Mouse (Mus musculus): ENCODE results near the gene Nefh. TPM values are rescaled to one million over a fixed set of nuclear protein-coding genes. Genes with fewer than 3 reads are reported as not detected.

Gene Nefh
- 12.1 and 15.7 TPM in 2 replicates for polyA plus RNA-seq (2021; fragmentation: Nextera tagmentation)
- long read RNA-seq, experiment 1, transcript Nefh-201 (4 exons, 3,994 nt), result major isoform, 31 of 52 reads
- long read RNA-seq, experiment 1, partial matches to known transcripts, result 21 of 52 reads
- long read RNA-seq, experiment 1, other reads (novel, unspliced or antisense), result 0 of 52 reads
- long read RNA-seq, experiment 2, transcript Nefh-201 (4 exons, 3,994 nt), result major isoform, 373 of 412 reads
- long read RNA-seq, experiment 2, partial matches to known transcripts, result 5 of 412 reads
- long read RNA-seq, experiment 2, other reads (novel, unspliced or antisense), result 34 of 412 reads

DNA sequence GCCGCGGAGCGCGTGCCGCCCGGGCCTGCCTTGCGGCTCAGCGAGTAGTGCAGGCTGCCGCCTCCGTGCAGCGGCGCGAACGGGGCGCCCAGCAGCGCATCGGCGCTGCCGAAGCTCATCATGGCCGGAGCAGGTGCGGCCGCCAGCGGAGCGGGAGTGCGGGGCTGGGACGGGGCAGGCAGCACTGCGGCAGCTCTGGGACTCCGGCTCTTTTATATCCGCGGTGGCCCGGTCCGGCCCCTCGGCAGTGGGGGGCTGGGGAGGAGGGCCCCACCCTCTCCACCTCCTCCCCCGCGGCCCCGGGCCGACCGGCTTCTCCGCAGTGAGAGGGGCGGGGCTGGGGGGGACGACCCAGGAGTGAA lies at the start of gene Nefh:
Gene Nefh, minus strand, starts transcription at position 252 of the 362 bp plus-strand sequence.

DNA sequence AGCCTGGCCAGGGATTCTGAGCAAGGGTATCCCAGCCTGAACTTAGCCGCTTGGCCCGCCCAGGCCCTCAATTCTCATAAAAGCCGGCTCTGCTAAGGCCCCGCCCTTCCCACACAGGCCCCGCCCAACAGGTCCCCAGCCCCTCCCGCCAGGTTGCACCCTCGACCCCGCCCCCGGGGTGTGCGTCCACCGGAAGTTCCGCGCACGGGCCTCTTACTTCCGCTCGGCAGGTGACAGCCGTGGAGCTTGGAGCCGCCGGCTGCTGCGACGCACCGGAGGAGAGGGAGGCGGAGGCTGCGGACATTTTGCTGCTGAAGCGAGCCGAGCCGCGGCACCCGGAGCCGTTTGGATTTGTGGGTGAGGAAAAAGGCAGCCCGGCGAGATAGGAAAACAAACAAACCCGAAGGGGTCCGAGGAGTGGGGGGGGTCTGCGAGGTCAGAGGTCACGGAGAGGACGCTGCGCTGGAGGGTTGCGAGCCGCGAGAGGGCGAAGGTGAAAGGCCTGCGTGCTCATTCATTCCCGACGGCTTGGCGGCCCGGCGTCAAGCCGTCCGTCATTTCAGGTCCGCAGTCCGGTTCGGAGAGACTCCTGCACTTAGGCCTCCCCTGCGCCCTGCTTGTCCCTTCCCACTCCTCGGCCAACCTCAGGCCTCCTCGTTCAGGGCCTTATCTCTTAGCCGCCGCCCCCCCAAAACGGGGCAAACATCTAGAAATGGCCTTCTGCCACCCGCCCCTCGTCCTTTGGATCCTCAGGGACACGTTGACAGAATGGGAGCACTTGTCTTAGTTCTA lies 39.0 kb upstream of the Nefh start, which contains the start of gene Ap1b1:
Gene Ap1b1, plus strand, starts transcription at position 130 of the 792 bp plus-strand sequence.

DNA sequence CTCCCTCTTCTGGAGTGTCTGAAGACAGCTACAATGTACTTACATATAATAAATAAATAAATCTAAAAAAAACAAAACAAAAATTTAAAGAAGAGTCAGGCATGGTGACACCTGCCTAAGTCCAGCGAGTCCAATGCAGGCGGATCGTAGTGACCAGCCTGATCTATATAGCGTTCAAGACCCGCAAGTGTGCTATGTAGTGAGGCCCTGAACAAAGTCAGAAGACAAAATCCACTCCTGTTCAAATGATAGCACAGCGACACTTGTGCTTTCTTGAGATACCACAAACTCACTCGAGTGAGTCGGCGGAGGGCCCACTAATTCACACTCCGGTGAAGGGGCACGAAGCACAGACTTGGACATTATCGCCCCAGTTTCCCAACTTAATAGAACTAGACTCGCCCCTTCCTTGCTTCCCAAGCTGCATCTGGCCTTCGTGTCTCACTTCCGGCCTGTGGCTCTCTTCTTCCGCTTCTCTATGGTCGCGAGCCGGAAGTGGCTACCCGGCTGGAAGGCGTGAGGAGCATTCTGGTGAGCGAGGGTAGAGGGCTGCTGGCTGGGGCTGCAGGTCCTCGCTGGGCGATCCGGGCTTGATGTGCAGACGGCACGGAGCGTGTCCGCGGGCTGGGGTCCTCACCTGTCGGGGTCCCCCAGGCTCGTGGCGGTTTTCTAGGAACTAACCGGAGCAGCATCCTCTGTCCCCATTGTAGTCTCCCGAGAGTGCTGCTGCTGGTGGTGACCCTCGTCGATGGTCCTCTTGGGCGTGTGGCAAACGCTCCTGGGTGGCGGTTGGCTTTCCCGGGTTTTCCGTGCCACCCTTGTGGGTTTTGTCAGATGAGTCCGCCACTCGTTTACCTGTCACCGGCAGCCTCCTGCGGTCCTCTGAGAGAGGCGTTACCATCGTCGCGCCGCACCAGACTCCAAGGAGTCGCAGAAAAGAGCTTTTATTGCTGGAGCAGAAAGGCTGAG lies 52.7 kb downstream of the Nefh start, which contains the start of gene Thoc5:
Gene Thoc5, plus strand, starts transcription at position 473 of the 969 bp plus-strand sequence.

Small RNA genes within 50 kb of the gene (microRNA-seq; reads per million reads assigned to microRNA genes)
- 4.3 reads per million, percentile 16 among the genes with 10 or more reads in this experiment for gene Mir6918

Other genes starting within 250 kb of the Nefh start
- 1,556 and 1,759 TPM in 2 replicates for gene Uqcr10, start 243.7 kb downstream of the Nefh start, polyA plus RNA-seq (2021; fragmentation: Nextera tagmentation)
- 76.3 and 82.8 TPM in 2 replicates for gene Zmat5, start 243.4 kb downstream of the Nefh start, polyA plus RNA-seq (2021; fragmentation: Nextera tagmentation)
- gene Cabp7, start 201.3 kb downstream of the Nefh start, polyA plus RNA-seq (2021; fragmentation: Nextera tagmentation), result 36.4 and 37.8 TPM in 2 replicates
- 18.3 and 18.7 TPM in 2 replicates for gene Nf2, start 98.5 kb downstream of the Nefh start, polyA plus RNA-seq (2021; fragmentation: Nextera tagmentation)
- gene Nipsnap1, start 74.1 kb downstream of the Nefh start, polyA plus RNA-seq (2021; fragmentation: Nextera tagmentation), result 102 and 117 TPM in 2 replicates
- 25.4 and 28.2 TPM in 2 replicates for gene Thoc5, start 52.7 kb downstream of the Nefh start, polyA plus RNA-seq (2021; fragmentation: Nextera tagmentation)
- 94.4 and 139 TPM in 2 replicates for gene Ap1b1, start 38.8 kb upstream of the Nefh start, polyA plus RNA-seq (2021; fragmentation: Nextera tagmentation)
- 125 and 143 TPM in 2 replicates for gene Rasl10a, start 110.1 kb upstream of the Nefh start, polyA plus RNA-seq (2021; fragmentation: Nextera tagmentation)
- gene Gas2l1, start 117.3 kb upstream of the Nefh start, polyA plus RNA-seq (2021; fragmentation: Nextera tagmentation), result 17.9 and 24.5 TPM in 2 replicates
- 21.3 and 23.8 TPM in 2 replicates for gene Rhbdd3, start 150.9 kb upstream of the Nefh start, polyA plus RNA-seq (2021; fragmentation: Nextera tagmentation)
- gene Ewsr1, start 151.2 kb upstream of the Nefh start, polyA plus RNA-seq (2021; fragmentation: Nextera tagmentation), result 115 and 120 TPM in 2 replicates
- 6.5 and 6.8 TPM in 2 replicates for gene Emid1, start 204.2 kb upstream of the Nefh start, polyA plus RNA-seq (2021; fragmentation: Nextera tagmentation)

All from layer of hippocampus, adult 6 months (tissue).